Mouse (Mus musculus): ENCODE results near the gene Pml. TPM values are rescaled to one million over a fixed set of nuclear protein-coding genes. Genes with fewer than 3 reads are reported as not detected.

Gene Pml
- 87.3 and 431 TPM in 2 replicates for polyA plus RNA-seq (2012; ENCODE audit: low replicate concordance)

GRCm38 (mm10) chr9:58249592-58250192 is at the start of gene Pml:
Pml (minus strand) TSS chr9:58249786.

GRCm38 (mm10) chr9:58253033-58253804 is 3.6 kb upstream of the Pml start, which contains the start of gene Stoml1:
Stoml1 (plus strand) TSS chr9:58253164.

GRCm38 (mm10) chr9:58203516-58204447 is 45.8 kb downstream of the Pml start, which contains the start of the genes Islr and Islr2:
Islr (minus strand) TSS chr9:58204306.
Islr2 (minus strand) TSS chr9:58204319.

Other genes starting within 250 kb of the Pml start
- 0.22 TPM in 1 of 2 replicates, not detected in the other for gene Cyp11a1, start 243.4 kb downstream of the Pml start, polyA plus RNA-seq (2012; ENCODE audit: low replicate concordance)
- gene Stra6, start 186.0 kb downstream of the Pml start, polyA plus RNA-seq (2012; ENCODE audit: low replicate concordance): 0.12 and 0.38 TPM in 2 replicates
- gene Ccdc33, start 131.0 kb downstream of the Pml start, polyA plus RNA-seq (2012; ENCODE audit: low replicate concordance): not detected in 2 replicates
- 0.48 and 1.2 TPM in 2 replicates for gene Islr, start 45.5 kb downstream of the Pml start, polyA plus RNA-seq (2012; ENCODE audit: low replicate concordance)
- 0.54 and 0.81 TPM in 2 replicates for gene Islr2, start 45.5 kb downstream of the Pml start, polyA plus RNA-seq (2012; ENCODE audit: low replicate concordance)
- gene Stoml1, start 3.4 kb upstream of the Pml start, polyA plus RNA-seq (2012; ENCODE audit: low replicate concordance): 7.5 and 9.0 TPM in 2 replicates
- gene Loxl1, start 63.4 kb upstream of the Pml start, polyA plus RNA-seq (2012; ENCODE audit: low replicate concordance): 1.0 and 2.2 TPM in 2 replicates
- gene Tbc1d21, start 120.7 kb upstream of the Pml start, polyA plus RNA-seq (2012; ENCODE audit: low replicate concordance): not detected in 2 replicates
- 0.10 and 0.47 TPM in 2 replicates for gene Insyn1, start 238.8 kb upstream of the Pml start, polyA plus RNA-seq (2012; ENCODE audit: low replicate concordance)

Data from leukemia stem cell, adult 10-12 weeks (primary cell).